Mouse (Mus musculus) layer of hippocampus, adult 2 months (tissue): Measurements from ENCODE around the gene Rapgef3. TPM values are rescaled to one million over a fixed set of nuclear protein-coding genes. Genes with fewer than 3 reads are reported as not detected.
A peak's percentile ranks its signal among the peaks of the same experiment; 100 is the strongest.

Experiments
- DNase-seq, 2 experiments: peaks; one replicate each; pipeline ENCODE4 v3.0.0; 2022; ENCODE audit warnings: low spot score in 2 of 2
- H3K27ac ChIP-seq: fragments of 200-600 bp; 2 replicates; pipeline ENCODE4 v1.8.1; 2022
- H3K4me3 ChIP-seq: fragments of 200-600 bp; 2 replicates; pipeline ENCODE4 v1.8.1; 2022; ENCODE audit warnings: mild to moderate bottlenecking
- CTCF ChIP-seq: fragments of 200-600 bp; conservative IDR thresholded peaks from 2 replicates; pipeline ENCODE4 v1.8.1; 2022; ENCODE audit warnings: antibody characterized with exemption, mild to moderate bottlenecking, moderate library complexity
- long read RNA-seq, 2 experiments: library from polyadenylated mRNA; stranded (forward); transcript quantifications; one replicate each; pipeline ENCODE4 v2.0.0; 2021; ENCODE audit warnings: borderline mapping rate in 2 of 2
- total RNA-seq, 2 experiments: library from RNA; stranded (reverse); gene quantifications; 2 replicates each; pipeline ENCODE4 v1.2.3; 2021

The Rapgef3 gene
- total RNA-seq, result 10 to 100 TPM; 45.5 to 46.8 TPM
- long read RNA-seq, experiment 1, full-length matches to known transcripts, result 12 of 19 reads
- long read RNA-seq, experiment 1, partial matches to known transcripts, result 3 of 19 reads
- long read RNA-seq, experiment 1, other reads (novel, unspliced or antisense), result 4 of 19 reads
- long read RNA-seq, experiment 2, full-length matches to known transcripts, result 16 of 37 reads
- long read RNA-seq, experiment 2, partial matches to known transcripts, result 4 of 37 reads
- long read RNA-seq, experiment 2, other reads (novel, unspliced or antisense), result 17 of 37 reads

- Histone ChIP-seq H3K27ac (peak within 1 kb of the TSS; percentile 94), H3K4me3 (peak within 1 kb of the TSS; percentile 68)
- peak; percentile 69 to 73 for DNase-seq
- TF ChIP-seq CTCF, result peak; percentile 80
Observed at GRCm38 (mm10) chr15:97767280-97768186, at the start of gene Rapgef3. Gene Rapgef3, minus strand, starts transcription at chr15:97767972.

DNA sequence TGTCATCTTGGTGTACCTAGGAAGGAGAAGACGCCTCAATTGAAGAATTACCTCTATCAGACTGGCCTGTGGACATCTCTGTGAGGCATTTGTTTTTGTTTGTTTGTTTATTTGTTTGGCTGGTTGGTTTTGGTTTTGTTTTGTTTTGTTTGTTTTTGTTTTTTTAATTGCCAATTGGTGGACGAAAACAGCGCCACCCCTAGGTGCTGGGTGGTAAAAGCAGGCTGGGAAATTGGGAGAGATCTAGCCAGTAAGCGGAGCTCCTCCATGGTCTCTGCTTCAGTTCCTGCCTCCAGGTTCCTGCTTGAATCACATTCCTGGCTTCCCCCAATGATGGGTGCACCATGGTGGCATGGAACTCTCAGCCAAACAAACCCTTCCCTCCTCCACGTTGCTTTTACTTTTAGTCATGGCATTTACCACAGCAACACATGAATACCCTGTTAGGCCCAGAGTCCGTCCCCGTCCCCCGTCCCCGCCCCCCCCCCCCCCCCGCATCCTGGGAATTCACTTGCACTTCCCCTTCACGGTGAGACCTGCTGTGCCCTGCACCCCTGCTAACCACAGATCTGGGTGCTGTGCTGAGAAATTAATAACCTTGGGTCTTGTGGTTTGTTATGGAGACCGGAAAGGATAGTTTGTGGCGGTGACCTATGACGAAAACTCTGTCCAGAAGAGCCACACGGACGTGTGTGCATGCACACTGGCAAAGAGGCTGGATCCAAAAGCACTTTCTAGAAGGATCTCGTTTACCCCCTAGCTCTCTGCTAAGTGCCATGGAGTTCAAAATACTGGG is 48.6 kb upstream of the Rapgef3 start:
- H3K27ac ChIP-seq, result no peak overlapping the region
- TF ChIP-seq CTCF, result peak; percentile 50
- H3K4me3 ChIP-seq, result no peak overlapping the region
- DNase-seq, result no peak

DNA sequence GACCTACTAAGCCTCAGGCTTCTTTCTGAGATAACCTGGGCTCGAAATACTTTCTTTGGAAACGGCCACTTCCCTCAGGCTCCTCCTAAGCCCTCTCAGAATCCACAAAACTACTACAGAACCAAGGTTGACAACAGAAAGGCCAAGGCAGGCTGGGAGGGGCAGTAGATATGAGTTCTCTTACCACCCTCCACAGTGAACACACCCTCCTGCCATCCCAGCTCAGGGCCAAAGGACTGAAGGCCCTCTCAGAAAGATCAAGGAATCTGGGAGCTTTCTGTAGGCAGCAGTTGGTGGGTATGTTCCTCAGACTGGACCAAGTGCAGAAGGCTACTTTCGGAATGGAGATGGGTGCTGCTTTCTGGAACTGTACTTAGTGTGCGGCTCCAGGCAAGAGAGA is 47.5 kb upstream of the Rapgef3 start:
- no peak for TF ChIP-seq CTCF

DNA sequence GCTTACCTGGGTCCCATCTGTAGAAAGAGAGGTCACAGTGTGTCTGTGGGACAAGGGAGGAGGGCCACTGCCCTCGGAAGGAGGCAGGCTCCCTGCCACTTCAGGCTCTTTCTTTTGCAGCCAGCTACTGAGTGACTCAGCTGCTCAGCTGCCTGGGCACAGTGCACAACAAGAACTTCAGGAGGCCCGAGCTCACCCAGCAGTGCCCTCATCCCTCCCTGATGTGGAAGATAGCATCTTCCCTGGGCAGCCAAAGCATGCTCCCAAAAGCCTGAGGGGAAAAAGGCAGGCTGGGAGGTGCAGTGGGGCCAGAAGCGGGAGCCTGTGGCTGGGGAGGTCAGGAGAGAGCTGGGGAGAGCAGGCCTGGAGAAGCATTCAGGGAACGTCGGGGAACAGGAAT is 46.9 kb upstream of the Rapgef3 start:
- DNase-seq, result no peak
- no peak for TF ChIP-seq CTCF
- peak overlapping the region; percentile 68 for H3K27ac ChIP-seq
- H3K4me3 ChIP-seq, result no peak overlapping the region

More for the DNA sequence above, 47.5 kb upstream of the Rapgef3 start:
- H3K4me3 ChIP-seq, result no peak overlapping the region
- no peak overlapping the region; the same call in 1 of the 2 replicates for H3K27ac ChIP-seq
- no peak for DNase-seq

DNA sequence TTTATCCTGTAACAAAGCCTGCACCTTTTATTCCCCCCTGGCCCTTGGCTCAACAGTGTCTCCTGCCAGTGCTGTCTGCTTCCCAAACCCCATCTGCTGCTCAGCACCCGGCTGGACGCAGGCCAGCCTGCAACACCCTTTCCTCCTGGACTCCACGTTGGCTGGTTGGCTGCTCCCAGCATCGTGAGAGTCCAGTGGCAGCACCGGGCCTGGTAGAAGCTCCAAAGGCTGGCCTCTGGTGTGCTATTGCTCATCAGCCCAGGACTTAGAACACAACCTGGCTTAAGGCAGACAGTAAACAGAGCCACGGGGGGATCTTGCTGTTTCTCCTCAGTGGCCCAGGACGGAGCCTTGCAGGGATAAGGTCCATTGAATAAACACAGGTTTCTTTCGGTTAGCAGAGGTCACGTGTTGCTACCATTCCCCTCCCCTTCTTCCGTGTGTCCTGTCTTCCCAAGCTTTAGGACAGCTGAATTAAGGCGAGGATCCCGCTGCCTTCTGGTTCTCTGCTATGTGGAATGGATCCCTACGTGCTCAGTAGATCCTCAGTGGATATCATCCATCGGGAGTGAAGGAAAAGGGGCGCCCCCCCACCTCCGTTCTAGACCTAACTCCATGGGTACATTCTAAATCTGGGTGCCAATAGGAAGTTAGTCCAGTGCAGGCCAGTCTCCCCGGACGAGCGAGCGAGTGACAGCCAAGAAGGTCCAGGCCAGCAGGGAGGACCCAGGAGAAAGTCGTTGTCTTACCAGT is 45.9 kb upstream of the Rapgef3 start:
- TF ChIP-seq CTCF, result no peak
- peak overlapping the region; percentile 88 for H3K27ac ChIP-seq
- no peak overlapping the region for H3K4me3 ChIP-seq
- DNase-seq, result no peak

DNA sequence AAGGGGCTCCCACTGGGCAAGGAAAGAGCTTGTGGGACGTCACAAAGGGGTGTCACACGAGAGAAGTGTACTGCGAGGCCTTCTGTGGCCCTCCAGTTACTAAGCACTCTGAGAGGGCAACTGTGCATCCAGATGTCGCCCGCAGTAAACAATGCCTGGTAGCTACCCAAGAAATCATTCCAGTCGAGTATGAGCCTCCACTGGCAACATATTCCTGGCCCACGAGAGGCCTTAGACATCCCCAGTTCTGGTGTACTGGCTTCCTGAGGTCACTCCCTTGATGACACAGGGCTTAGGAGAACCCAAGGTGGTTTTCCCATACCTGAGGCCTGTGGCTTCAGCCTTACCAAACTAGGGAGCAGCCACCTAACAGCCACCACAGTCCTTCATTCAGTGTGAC is 45.1 kb upstream of the Rapgef3 start:
- DNase-seq, result no peak
- TF ChIP-seq CTCF, result no peak
- no peak overlapping the region for H3K4me3 ChIP-seq
- peak overlapping the region; percentile 88 for H3K27ac ChIP-seq

- H3K27ac ChIP-seq, result peak overlapping the region; percentile 88
- DNase-seq, result peak; percentile 85 to 90
- TF ChIP-seq CTCF, result no peak
- no peak overlapping the region for H3K4me3 ChIP-seq
Observed at GRCm38 (mm10) chr15:97812126-97812525, 44.4 kb upstream of the Rapgef3 start.

DNA sequence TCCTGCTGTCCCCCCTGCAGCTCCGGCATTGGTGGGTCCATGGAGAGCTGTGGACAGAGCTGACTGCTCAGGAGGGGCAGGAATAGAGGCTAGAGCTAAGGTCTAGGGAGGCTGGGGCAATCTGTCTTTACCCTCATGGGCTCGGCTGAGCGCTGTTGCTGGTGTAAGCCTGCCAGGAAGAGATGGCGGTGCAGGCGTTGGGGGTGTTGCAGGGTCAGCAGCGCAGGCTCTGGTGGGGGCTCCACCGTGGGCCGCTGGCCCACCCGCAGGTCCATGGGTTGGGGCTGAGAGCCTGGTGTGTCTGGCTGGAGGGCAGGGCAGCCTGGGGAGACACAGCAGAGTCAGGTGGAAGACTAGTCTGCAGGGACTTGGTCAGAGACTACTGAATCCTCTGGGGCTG is 43.5 kb upstream of the Rapgef3 start:
- no peak for TF ChIP-seq CTCF
- DNase-seq, result no peak
- Histone ChIP-seq H3K27ac (peak overlapping the region; percentile 88), H3K4me3 (no peak overlapping the region)

GRCm38 (mm10) chr15:97810399-97810798 is 42.6 kb upstream of the Rapgef3 start:
- DNase-seq, result no peak
- Histone ChIP-seq H3K4me3 (no peak overlapping the region), H3K27ac (no peak overlapping the region)
- no peak for TF ChIP-seq CTCF

- no peak overlapping the region for H3K27ac ChIP-seq
- TF ChIP-seq CTCF, result peak; percentile 66
- H3K4me3 ChIP-seq, result no peak overlapping the region
- DNase-seq, result no peak
Observed at GRCm38 (mm10) chr15:97809942-97810341, 42.2 kb upstream of the Rapgef3 start.

- no peak overlapping the region for H3K4me3 ChIP-seq
- TF ChIP-seq CTCF, result no peak
- DNase-seq, result no peak
- no peak overlapping the region for H3K27ac ChIP-seq
Observed at GRCm38 (mm10) chr15:97809206-97809605, 41.4 kb upstream of the Rapgef3 start.

- no peak overlapping the region for H3K27ac ChIP-seq
- no peak overlapping the region for H3K4me3 ChIP-seq
- TF ChIP-seq CTCF, result no peak
- no peak for DNase-seq
Observed at GRCm38 (mm10) chr15:97808532-97808931, 40.8 kb upstream of the Rapgef3 start.

DNA sequence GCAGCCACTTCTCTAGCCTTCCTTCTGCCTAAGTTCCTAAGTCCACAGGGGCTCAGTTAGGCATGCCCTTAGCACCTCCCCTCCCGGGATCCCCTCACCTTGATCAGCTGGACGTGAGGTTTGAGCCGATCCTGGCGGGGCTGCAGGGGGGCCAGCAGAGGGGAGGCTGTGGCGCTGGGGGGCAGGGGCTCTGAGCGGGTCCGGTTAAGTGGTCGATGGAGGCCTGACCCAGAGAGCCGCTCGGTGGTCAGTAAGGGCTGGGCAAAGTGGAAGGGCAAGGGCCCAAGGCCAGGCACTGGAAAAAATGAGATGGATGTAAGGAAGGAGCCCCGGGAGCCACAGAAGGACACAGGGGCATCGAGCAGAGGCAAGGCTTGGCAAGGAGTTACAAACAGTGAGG is 40.1 kb upstream of the Rapgef3 start:
- no peak for TF ChIP-seq CTCF
- DNase-seq, result no peak
- H3K4me3 ChIP-seq, result no peak overlapping the region
- H3K27ac ChIP-seq, result no peak overlapping the region
